Mouse (Mus musculus) brain, embryonic 14.5 days (tissue): ENCODE data around the gene Sdk1. TPM values are rescaled to one million over a fixed set of nuclear protein-coding genes. Genes with fewer than 3 reads are reported as not detected.
A peak's percentile ranks its signal among the peaks of the same experiment; 100 is the strongest.

Experiments used
- DNase-seq: peaks from one replicate; pipeline ENCODE4 v3.0.0-alpha.2; 2011; ENCODE audit warnings: low read depth
- CTCF ChIP-seq: fragments of 200-500 bp; IDR thresholded peaks from 2 replicates; pipeline ENCODE4 v1.5.1; 2012; ENCODE audit warnings: inconsistent platforms, mild to moderate bottlenecking, moderate library complexity, borderline replicate concordance; ENCODE audit not compliant: insufficient read depth, insufficient read length; ENCODE audit errors: extremely low read depth
- POLR2A ChIP-seq: fragments of 200-500 bp; IDR thresholded peaks from 2 replicates; pipeline ENCODE4 v1.6.1; 2012; ENCODE audit warnings: mild to moderate bottlenecking, inconsistent platforms, borderline replicate concordance; ENCODE audit not compliant: poor library complexity, insufficient read depth, insufficient read length, severe bottlenecking; ENCODE audit errors: extremely low read depth
- polyA plus RNA-seq: library from polyadenylated mRNA; depleted of rRNA; stranded (reverse); fragments of >200 nt; gene quantifications from 2 replicates; pipeline ENCODE4 v1.2.3, GENCODE M21; 2012

Gene Sdk1
- polyA plus RNA-seq, 1 experiment: 7.3 TPM

DNA sequence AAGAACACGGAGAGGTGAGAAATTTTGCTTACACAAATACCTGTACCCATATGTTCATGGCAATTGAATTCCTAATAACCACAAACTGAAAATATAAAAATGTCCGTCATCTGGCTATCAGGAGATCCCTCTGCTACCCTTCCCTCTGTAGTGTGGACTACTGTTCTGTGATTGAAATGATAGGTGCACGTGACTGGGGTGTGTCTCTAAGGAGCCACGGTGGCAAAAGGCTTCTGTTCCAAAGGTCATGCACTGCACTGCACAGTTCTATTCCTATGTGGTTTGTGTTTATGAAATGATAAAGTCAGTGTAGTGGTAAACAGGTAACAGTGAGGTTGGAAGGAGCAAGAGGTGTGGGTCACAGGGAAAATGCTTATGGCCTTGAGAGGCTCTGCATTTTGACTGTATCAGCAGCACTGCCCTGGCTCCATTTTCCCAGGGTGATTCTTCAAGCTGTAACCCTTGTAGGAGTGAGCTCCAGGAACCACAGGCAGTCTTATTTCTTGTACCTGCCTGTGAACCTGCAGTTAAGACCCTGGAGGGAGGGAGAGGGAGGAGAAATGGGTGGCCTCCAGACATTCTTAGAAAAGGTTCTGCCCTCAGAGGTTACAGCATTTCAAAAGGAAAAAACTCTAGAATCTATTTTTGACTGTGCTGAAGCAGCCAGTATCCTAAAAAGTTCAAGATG lies 410.5 kb downstream of the Sdk1 start:
- TF ChIP-seq POLR2A (no peak), CTCF (no peak)
- DNase-seq: no peak

DNA sequence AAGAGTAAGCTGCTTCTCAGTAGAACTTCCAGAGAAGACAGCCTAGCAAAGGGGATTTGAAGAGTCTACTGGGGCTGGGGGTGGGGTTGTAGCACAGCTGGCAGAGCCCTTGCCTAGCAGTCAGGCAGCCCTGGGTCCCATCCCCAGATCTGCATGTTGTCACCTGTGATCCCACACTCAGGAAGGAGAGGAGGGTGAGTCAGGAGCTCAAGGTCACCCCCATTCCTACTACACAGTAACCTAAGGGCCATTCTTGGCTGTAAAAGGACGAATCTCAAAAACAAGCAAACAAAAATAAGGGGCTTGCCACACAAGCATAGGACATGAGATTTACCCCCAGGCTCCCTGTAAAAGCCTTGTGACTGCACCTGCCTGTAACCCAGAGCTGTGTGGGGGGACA lies 435.1 kb downstream of the Sdk1 start:
- no peak for DNase-seq
- no peak for TF ChIP-seq POLR2A
- TF ChIP-seq CTCF: no peak

DNA sequence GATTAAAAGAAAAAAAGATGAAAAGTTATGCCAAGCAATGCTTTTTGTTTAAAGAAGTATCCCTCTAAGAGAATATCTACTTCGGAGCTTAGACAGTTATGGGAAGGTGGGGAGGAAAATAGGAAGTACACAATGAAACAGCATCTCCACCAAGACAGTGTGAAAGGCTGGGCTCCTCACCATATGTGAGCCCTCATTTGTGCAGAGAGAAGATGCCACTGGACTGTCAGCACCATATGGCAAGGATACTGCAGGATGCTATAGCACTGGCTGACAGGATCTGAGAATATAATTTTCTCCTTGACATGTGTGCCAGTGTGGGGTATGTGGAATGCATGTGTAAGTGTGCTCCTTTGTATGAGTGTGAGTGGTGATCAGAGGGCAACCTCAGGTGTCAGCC lies 435.7 kb downstream of the Sdk1 start:
- peak; percentile 41 for DNase-seq
- TF ChIP-seq POLR2A (no peak), CTCF (no peak)

DNA sequence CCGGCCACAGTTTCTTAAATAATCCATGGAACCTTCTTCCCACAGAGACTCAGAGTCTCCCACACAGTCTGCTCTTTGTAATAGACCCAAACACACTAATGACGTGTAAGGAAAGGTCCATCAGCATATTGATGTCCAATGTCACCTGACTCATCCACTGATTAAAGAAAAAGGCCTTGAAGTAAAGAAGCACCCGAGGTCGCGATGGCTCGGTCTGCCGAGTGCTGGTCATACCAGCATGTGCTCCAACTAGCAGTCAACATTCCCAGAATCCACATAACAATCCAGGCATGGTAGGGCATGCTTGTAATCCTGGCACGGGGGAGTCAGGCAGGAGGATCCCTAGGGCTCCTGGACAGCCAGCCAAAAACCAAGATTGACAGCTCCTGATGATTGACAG lies 436.6 kb downstream of the Sdk1 start:
- DNase-seq: no peak
- no peak for TF ChIP-seq CTCF
- no peak for TF ChIP-seq POLR2A

DNA sequence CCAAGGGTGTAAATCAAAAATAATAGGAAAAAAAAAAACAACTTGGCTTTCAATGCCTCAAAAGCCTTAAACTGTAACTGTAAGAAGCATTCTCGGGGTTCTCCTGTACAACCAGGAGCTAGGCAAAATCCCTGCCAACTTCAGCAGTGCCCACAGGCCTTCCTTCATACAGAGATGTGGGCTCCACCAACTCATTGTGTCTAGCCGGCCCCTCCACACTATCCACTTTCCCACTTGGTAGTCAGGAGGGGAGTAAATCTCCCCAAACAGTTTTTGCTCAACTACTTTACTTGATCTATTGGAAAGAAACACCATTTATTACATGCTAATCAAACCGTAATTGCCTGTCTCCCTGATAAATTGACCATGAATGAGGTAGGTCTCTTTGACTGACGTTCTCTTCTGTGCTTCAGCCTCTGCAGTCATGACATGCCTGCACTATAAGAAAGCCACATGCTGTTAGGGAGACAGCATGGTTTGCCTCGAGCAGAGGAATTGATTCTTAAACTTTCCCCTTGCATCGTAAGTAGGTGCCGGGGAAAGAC lies 445.7 kb downstream of the Sdk1 start:
- peak; percentile 71 for DNase-seq
- TF ChIP-seq CTCF (no peak), POLR2A (no peak)

DNA sequence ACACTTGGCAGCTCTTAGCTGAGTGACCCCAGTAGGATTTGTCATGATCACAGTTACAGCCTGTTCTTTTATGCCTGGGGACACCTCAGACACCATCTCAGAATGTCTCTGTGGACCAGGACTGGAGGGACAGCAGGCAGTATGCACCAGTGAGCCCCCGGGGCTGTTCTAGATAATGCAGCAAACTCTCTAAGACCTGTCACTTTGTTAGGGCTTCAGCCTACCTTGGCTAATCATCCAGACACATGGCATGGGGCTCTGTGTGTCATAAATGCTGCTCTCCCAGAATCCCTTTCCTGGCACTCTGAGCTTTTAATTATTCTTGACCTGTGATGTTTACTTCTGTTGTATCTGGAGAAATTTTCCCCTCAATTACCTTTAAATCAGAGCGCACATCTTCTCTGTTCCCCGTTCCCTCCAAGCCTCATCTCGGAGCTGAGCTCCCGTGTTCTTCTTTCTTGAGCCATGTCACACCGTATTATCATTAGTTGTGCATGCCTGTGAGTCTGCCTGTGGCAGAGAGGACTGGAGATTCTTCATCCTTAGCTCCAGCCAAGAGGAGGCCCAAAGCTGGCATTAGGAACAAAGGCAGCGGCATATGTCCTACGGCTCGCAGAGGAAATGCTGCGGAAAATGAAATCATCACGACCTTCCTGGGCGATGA lies 448.3 kb downstream of the Sdk1 start:
- TF ChIP-seq CTCF (no peak), POLR2A (no peak)
- DNase-seq: peak; percentile 38

DNA sequence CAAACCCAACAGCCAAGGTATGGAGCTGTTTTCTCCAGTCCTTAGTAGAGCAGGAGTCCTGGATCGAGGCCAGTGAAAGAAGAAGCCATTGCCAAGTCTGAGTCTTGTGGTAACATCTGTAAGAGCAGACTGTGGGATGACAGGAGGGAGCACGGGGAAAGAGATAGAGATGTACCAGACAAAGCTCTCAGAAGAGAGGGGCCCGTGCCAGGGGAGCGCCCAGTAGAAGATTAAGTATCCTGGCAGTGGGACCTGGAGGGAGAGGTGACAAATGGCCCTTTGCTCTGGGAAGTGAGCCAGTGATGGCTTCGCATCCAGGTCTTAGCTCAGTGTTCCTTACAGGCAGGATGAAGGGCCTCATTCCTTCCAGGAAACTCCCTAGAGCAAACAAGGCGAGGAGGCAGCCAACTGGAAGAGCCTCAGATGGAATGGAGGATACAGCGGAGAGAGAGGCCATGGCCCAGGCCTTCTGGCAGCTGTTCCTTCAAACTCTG lies 450.2 kb downstream of the Sdk1 start:
- peak; percentile 42 for DNase-seq
- TF ChIP-seq CTCF (no peak), POLR2A (no peak)

DNA sequence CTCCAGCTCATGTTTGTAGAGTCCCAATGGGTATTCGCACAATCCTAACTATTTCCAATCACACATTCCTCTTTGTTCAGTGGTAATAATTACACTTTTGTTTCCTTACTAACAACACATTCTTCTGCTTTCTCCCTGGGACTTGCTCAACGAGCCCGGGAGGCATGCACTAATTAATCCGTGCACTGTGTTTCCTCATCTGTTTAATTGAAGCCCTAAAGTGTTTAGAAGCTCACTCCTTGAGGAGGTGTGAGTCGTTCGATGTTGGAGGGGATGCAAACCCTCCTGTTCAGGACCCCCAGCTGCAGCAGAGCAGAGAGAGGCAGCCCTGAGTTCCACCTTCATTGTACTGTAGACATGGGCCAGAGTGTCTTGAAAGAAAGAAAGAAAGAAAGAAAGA lies 452.4 kb downstream of the Sdk1 start:
- DNase-seq: peak; percentile 79
- TF ChIP-seq CTCF: no peak

DNA sequence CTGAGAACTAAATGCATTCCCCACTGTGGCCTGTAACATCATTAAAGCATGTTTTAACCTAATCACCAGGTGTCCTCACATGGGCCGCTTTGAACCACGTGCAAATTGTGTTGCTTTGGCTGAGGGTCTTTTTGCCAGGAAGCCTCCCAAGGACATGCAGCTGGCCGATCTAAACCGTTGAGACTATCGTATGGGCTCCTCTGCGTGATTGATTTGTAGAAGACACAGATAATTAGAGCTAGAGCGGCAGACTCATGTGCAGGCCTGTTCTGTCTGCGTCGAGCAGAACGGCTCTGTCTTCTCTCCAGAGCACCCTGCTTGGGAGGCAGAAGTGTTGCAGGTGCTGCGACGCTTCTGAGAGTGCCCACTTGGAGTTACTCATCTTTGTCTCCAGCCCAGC lies 453.6 kb downstream of the Sdk1 start:
- TF ChIP-seq POLR2A (no peak), CTCF (no peak)
- DNase-seq: peak; percentile 57

DNA sequence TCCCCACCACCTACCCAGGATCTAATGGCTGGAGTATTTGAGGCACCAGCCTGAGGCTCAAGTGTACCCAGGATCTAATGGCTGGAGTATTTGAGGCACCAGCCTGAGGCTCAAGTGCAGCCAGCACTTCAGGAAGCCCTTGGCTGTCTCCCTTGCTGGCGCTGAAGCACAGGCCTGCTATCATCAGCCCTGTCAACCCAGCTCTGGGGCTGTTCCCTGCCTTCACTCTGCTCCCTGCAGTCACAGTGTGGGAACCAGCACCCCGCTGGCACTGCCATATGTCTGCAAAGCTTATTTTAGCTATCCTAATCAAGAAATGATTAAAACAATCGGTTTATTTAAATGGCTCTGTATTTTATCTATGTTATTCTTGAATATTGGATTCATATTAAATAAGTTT lies 457.1 kb downstream of the Sdk1 start:
- no peak for TF ChIP-seq CTCF
- no peak for TF ChIP-seq POLR2A
- DNase-seq: peak; percentile 59

DNA sequence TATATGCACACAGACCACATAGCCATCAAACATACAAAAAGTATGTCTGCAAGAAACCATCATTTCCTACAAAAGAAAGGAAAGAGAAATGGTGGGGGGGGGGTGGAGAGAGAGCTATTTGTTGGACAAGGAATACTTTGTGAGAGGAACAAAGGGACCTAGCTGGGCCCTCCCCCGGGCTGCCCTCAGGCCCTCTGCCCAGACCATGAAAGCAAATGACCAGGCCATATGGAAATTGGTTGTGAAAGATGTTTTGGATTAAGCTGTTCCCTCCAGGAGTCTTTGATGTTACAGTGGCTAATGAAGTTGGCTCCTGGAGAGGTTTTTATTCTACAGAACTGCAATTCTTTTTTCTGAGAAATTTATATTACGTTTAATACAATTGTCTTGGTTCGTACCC lies 479.5 kb downstream of the Sdk1 start:
- TF ChIP-seq POLR2A (no peak), CTCF (no peak)
- DNase-seq: peak; percentile 74

DNA sequence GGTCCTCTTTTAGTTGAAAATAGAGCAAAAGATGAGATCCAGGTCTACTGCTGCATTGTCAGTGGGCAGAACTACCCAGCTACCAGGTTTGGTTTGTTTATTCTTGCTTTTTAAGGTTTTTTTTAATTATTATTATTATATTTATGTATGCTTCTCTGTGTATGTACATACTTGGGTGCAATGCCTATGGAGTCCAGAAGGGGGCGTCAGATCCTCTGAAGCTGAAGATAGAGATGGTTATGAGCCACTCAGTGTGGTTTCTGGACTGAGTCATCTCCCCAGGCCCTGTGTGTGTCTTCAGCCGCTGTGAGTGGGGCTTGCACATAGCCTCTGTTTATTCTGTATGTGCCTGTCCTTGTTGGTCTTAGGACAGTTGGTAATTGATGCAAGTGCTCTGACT lies 486.7 kb downstream of the Sdk1 start:
- no peak for DNase-seq

More for the DNA sequence above, 486.7 kb downstream of the Sdk1 start:
- TF ChIP-seq POLR2A: no peak
- peak; percentile 26; the same call in 1 of the 2 replicates for TF ChIP-seq CTCF
